Mouse (Mus musculus): ENCODE data around the gene Snai1.

Snai1 gene

GRCm38 (mm10) chr2:167519606-167520252, 18.3 kb upstream of the Snai1 start:
- DNase-seq = no peak

- peak; percentile 51 for DNase-seq
Measured at GRCm38 (mm10) chr2:167528278-167528677, 9.7 kb upstream of the Snai1 start.

- DNase-seq = no peak
Measured at GRCm38 (mm10) chr2:167529935-167530513, 8.0 kb upstream of the Snai1 start.

GRCm38 (mm10) chr2:167530536-167530935, 7.5 kb upstream of the Snai1 start:
- no peak for DNase-seq

GRCm38 (mm10) chr2:167532131-167532530, 5.9 kb upstream of the Snai1 start:
- peak; percentile 78 for DNase-seq

- no peak for DNase-seq
Measured at GRCm38 (mm10) chr2:167533880-167534279, 4.1 kb upstream of the Snai1 start.

- DNase-seq = no peak
Measured at GRCm38 (mm10) chr2:167536320-167536945, 1.6 kb upstream of the Snai1 start.

- peak; percentile 53 for DNase-seq
Measured at GRCm38 (mm10) chr2:167538671-167539306, 794 bp downstream of the Snai1 start.

- peak; percentile 38 for DNase-seq
Measured at GRCm38 (mm10) chr2:167539536-167540476, 1.8 kb downstream of the Snai1 start.

GRCm38 (mm10) chr2:167540477-167541110, 2.6 kb downstream of the Snai1 start:
- peak; percentile 29 for DNase-seq

GRCm38 (mm10) chr2:167541324-167541723, 3.3 kb downstream of the Snai1 start:
- peak; percentile 23 for DNase-seq

- peak; percentile 38 for DNase-seq
Measured at GRCm38 (mm10) chr2:167541761-167542160, 3.8 kb downstream of the Snai1 start.

- no peak for DNase-seq
Measured at GRCm38 (mm10) chr2:167542361-167542760, 4.4 kb downstream of the Snai1 start.

- DNase-seq = peak; percentile 84
Measured at GRCm38 (mm10) chr2:167543121-167544003, 5.4 kb downstream of the Snai1 start.

- DNase-seq = peak; percentile 71
Measured at GRCm38 (mm10) chr2:167544004-167544356, 6.0 kb downstream of the Snai1 start.

- DNase-seq = peak; percentile 73
Measured at GRCm38 (mm10) chr2:167544456-167544855, 6.5 kb downstream of the Snai1 start.

GRCm38 (mm10) chr2:167546447-167547195, 8.6 kb downstream of the Snai1 start:
- peak; percentile 71 for DNase-seq

GRCm38 (mm10) chr2:167547444-167547843, 9.4 kb downstream of the Snai1 start:
- no peak for DNase-seq

GRCm38 (mm10) chr2:167548961-167549360, 11.0 kb downstream of the Snai1 start:
- no peak for DNase-seq

GRCm38 (mm10) chr2:167550341-167550854, 12.4 kb downstream of the Snai1 start:
- no peak for DNase-seq

Data from kidney, postnatal 10 days (tissue).